Mouse (Mus musculus) lung, adult 2 months (tissue): ENCODE data around the gene Hfe2.

ENCODE experiments used
- CTCF ChIP-seq: fragments of 200-500 bp; IDR thresholded peaks from 2 replicates; pipeline ENCODE4 v1.5.1; 2011; ENCODE audit warnings: mild to moderate bottlenecking, low read length, control low read depth; ENCODE audit not compliant: insufficient read depth
- POLR2A ChIP-seq: fragments of 200-500 bp; IDR thresholded peaks from 2 replicates; pipeline ENCODE4 v1.6.1; 2011; ENCODE audit warnings: low read depth, mild to moderate bottlenecking, control low read depth, low read length, borderline replicate concordance; ENCODE audit errors: extremely low read depth

- TF ChIP-seq POLR2A: no peak
- no peak for TF ChIP-seq CTCF
Observed at GRCm38 (mm10) chr3:96569966-96570605, 45.1 kb downstream of the Hfe2 start.
